Mouse (Mus musculus): ENCODE measurements around the gene Emid1. TPM values are rescaled to one million over a fixed set of nuclear protein-coding genes. Genes with fewer than 3 reads are reported as not detected.

Emid1 gene
- total and polyA plus RNA-seq, 2 experiments from 2014 or later: 15.7 to 22.7 TPM

GRCm38 (mm10) chr11:5179391-5179790 lies 27.3 kb upstream of the Emid1 start:
- H3K4me3 ChIP-seq (ENCODE audit: low read length): no peak overlapping the region
- no peak overlapping the region for H3K4me2 ChIP-seq (ENCODE audit: low read depth, low read length)
- ATAC-seq (no peak), DNase-seq (ENCODE audit: low spot score) (peak; percentile 19)
- no peak for TF ChIP-seq CTCF (IDR thresholded peaks at IDR 0.05; ENCODE audit: low read depth)
- H3K36me3 ChIP-seq (ENCODE audit: insufficient read depth, low read length): no peaks in the 10 kb centered on the region
- WGBS: 31% methylated on average over 8 of the region's 8 CpGs
- no peaks in the 10 kb centered on the region for H3K4me1 ChIP-seq (ENCODE audit: insufficient read depth, low read length)
- no peak overlapping the region for H3K9ac ChIP-seq (replicated peaks; ENCODE audit: low read length)
- H3K27ac ChIP-seq: no peak overlapping the region
- no peaks in the 10 kb centered on the region for H3K9me3 ChIP-seq (ENCODE audit: low read length)
- H3K27me3 ChIP-seq (ENCODE audit: insufficient read depth, low read length): no peaks in the 10 kb centered on the region

- Histone ChIP-seq H3K9ac (replicated peaks; ENCODE audit: low read length) (no peak overlapping the region), H3K4me2 (ENCODE audit: low read depth, low read length) (no peak overlapping the region), H3K27me3 (ENCODE audit: insufficient read depth, low read length) (no peaks in the 10 kb centered on the region), H3K4me1 (ENCODE audit: insufficient read depth, low read length) (no peaks in the 10 kb centered on the region), H3K4me3 (ENCODE audit: low read length) (no peak overlapping the region), H3K27ac (no peak overlapping the region), H3K9me3 (ENCODE audit: low read length) (no peaks in the 10 kb centered on the region), H3K36me3 (ENCODE audit: insufficient read depth, low read length) (no peaks in the 10 kb centered on the region)
- ATAC-seq: no peak
- no peak for TF ChIP-seq CTCF (IDR thresholded peaks at IDR 0.05; ENCODE audit: low read depth)
- 85% methylated on average over 12 of the region's 12 CpGs for WGBS
- no peak for DNase-seq (ENCODE audit: low spot score)
These were observed 25.1 kb upstream of the Emid1 start for GRCm38 (mm10) chr11:5177171-5177570.

GRCm38 (mm10) chr11:5176685-5177084 lies 24.6 kb upstream of the Emid1 start:
- 76% methylated on average over 8 of the region's 8 CpGs for WGBS
- Histone ChIP-seq H3K36me3 (ENCODE audit: insufficient read depth, low read length) (no peaks in the 10 kb centered on the region), H3K27ac (no peak overlapping the region), H3K9me3 (ENCODE audit: low read length) (no peaks in the 10 kb centered on the region), H3K4me1 (ENCODE audit: insufficient read depth, low read length) (no peaks in the 10 kb centered on the region), H3K27me3 (ENCODE audit: insufficient read depth, low read length) (no peaks in the 10 kb centered on the region), H3K9ac (replicated peaks; ENCODE audit: low read length) (no peak overlapping the region), H3K4me3 (ENCODE audit: low read length) (no peak overlapping the region), H3K4me2 (ENCODE audit: low read depth, low read length) (no peak overlapping the region)
- no peak for ATAC-seq
- TF ChIP-seq CTCF (IDR thresholded peaks at IDR 0.05; ENCODE audit: low read depth): no peak
- no peak for DNase-seq (ENCODE audit: low spot score)

GRCm38 (mm10) chr11:5175866-5176265 lies 23.8 kb upstream of the Emid1 start:
- DNase-seq (ENCODE audit: low spot score) (no peak), ATAC-seq (no peak)
- no peak for TF ChIP-seq CTCF (IDR thresholded peaks at IDR 0.05; ENCODE audit: low read depth)
- WGBS: 93% methylated on average over 2 of the region's 2 CpGs
- H3K9ac ChIP-seq (replicated peaks; ENCODE audit: low read length): no peak overlapping the region
- H3K27me3 ChIP-seq (ENCODE audit: insufficient read depth, low read length): no peaks in the 10 kb centered on the region
- no peaks in the 10 kb centered on the region for H3K4me1 ChIP-seq (ENCODE audit: insufficient read depth, low read length)
- no peaks in the 10 kb centered on the region for H3K36me3 ChIP-seq (ENCODE audit: insufficient read depth, low read length)
- no peak overlapping the region for H3K4me3 ChIP-seq (ENCODE audit: low read length)
- no peak overlapping the region for H3K27ac ChIP-seq
- no peaks in the 10 kb centered on the region for H3K9me3 ChIP-seq (ENCODE audit: low read length)
- H3K4me2 ChIP-seq (ENCODE audit: low read depth, low read length): no peak overlapping the region

GRCm38 (mm10) chr11:5175141-5175540 lies 23.1 kb upstream of the Emid1 start:
- Histone ChIP-seq H3K4me2 (ENCODE audit: low read depth, low read length) (no peak overlapping the region), H3K27ac (no peak overlapping the region), H3K36me3 (ENCODE audit: insufficient read depth, low read length) (no peaks in the 10 kb centered on the region), H3K27me3 (ENCODE audit: insufficient read depth, low read length) (no peaks in the 10 kb centered on the region), H3K9ac (replicated peaks; ENCODE audit: low read length) (no peak overlapping the region), H3K9me3 (ENCODE audit: low read length) (no peaks in the 10 kb centered on the region), H3K4me1 (ENCODE audit: insufficient read depth, low read length) (no peaks in the 10 kb centered on the region), H3K4me3 (ENCODE audit: low read length) (no peak overlapping the region)
- no peak for ATAC-seq
- no peak for TF ChIP-seq CTCF (IDR thresholded peaks at IDR 0.05; ENCODE audit: low read depth)
- DNase-seq (ENCODE audit: low spot score): no peak
- 85% methylated on average over 7 of the region's 7 CpGs for WGBS

- Histone ChIP-seq H3K36me3 (ENCODE audit: insufficient read depth, low read length) (no peaks in the 10 kb centered on the region), H3K9ac (replicated peaks; ENCODE audit: low read length) (no peak overlapping the region), H3K4me3 (ENCODE audit: low read length) (no peak overlapping the region), H3K27ac (no peak overlapping the region), H3K4me1 (ENCODE audit: insufficient read depth, low read length) (no peaks in the 10 kb centered on the region), H3K4me2 (ENCODE audit: low read depth, low read length) (no peak overlapping the region), H3K27me3 (ENCODE audit: insufficient read depth, low read length) (no peaks in the 10 kb centered on the region), H3K9me3 (ENCODE audit: low read length) (no peaks in the 10 kb centered on the region)
- no peak for TF ChIP-seq CTCF (IDR thresholded peaks at IDR 0.05; ENCODE audit: low read depth)
- WGBS: 66% methylated on average over 3 of the region's 3 CpGs
- DNase-seq (ENCODE audit: low spot score) (no peak), ATAC-seq (no peak; the same call in 1 of the 2 replicates)
These were observed 20.8 kb upstream of the Emid1 start for GRCm38 (mm10) chr11:5172861-5173260.

GRCm38 (mm10) chr11:5167311-5167710 lies 15.3 kb upstream of the Emid1 start:
- DNase-seq (ENCODE audit: low spot score): peak; percentile 57
- H3K9ac ChIP-seq (replicated peaks; ENCODE audit: low read length): no peak overlapping the region
- TF ChIP-seq CTCF (IDR thresholded peaks at IDR 0.05; ENCODE audit: low read depth): no peak
- no peaks in the 10 kb centered on the region for H3K9me3 ChIP-seq (ENCODE audit: low read length)
- H3K4me3 ChIP-seq (ENCODE audit: low read length): no peak overlapping the region
- H3K4me1 ChIP-seq (ENCODE audit: insufficient read depth, low read length): peaks cover 6% of the 10 kb centered on the region
- peak overlapping the region; percentile 60 for H3K27ac ChIP-seq
- peak; percentile 78 for ATAC-seq
- no peaks in the 10 kb centered on the region for H3K27me3 ChIP-seq (ENCODE audit: insufficient read depth, low read length)
- H3K36me3 ChIP-seq (ENCODE audit: insufficient read depth, low read length): no peaks in the 10 kb centered on the region
- H3K4me2 ChIP-seq (ENCODE audit: low read depth, low read length): no peak overlapping the region
- WGBS: 51% methylated on average over 9 of the region's 9 CpGs

Measured in hindbrain, postnatal 0 days (tissue).